Mouse (Mus musculus) ovary, postnatal 10 days (tissue): ENCODE data around the gene D630003M21Rik.

Source experiments
- DNase-seq: peaks from one replicate; pipeline ENCODE4 v3.0.0; 2022; ENCODE audit warnings: low spot score

D630003M21Rik gene

DNA sequence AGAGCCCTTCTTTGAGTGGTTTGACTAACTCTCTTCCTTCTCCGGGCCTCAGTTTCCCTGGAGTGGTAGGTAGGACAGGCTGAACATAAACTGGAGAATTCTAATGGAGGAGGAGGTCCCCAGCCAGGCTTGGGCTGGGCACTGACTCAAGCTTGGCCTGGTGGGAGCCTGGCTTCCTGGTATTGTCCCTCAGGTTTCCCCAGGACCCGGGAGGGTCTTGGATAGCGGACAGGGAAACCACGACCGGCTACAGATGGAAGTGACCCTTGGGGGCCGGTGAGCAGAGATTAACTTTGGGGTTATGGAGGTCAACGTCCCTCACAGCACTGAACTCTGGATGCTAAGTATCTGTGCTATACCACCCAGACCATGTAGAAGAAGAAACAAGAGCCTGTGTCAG lies 87.8 kb downstream of the D630003M21Rik start:
- no peak for DNase-seq

DNA sequence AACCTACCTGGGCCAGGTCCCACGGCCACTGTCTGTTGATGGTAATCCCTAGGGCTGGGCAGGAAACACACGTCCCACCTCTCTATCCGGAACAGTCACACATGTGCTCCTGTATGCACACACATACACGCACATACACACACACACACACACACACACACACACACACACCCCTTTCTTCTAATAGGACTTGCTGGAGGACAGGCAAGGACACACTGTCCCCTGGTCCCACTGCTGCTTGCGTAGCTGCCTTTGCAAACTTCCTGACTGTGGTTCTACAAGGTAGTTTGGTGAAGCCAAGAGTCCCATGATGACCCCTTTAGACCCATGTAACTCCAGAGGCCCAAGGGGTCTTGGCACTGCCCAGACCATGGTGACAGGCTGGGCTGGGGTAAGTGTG lies 88.4 kb downstream of the D630003M21Rik start:
- DNase-seq, result no peak

- no peak for DNase-seq
These were observed 89.4 kb downstream of the D630003M21Rik start for GRCm38 (mm10) chr2:158139628-158140027.

DNA sequence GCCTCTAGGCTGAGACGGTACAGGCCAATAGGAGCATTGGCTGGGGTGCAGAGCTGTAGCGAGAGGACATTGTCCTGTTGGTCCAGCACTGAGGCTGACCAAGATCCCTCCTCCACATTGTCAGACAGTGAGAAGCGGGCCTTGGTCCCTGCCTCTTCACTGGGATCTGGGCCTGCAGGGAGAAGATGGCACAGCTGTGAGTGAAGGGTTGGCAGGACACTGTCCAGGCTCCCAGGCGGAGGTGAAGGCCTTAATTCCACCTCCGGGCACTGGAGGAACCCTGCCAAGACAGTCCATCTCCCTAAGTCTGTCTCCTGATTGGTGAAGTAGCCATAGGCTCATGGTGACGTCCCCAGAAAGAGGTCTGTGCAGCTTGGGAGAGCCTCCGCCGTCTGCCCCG lies 90.2 kb downstream of the D630003M21Rik start:
- DNase-seq, result no peak

GRCm38 (mm10) chr2:158137771-158138170 lies 91.3 kb downstream of the D630003M21Rik start:
- no peak for DNase-seq

- no peak for DNase-seq
These were observed 92.8 kb downstream of the D630003M21Rik start for GRCm38 (mm10) chr2:158136205-158136604.

DNA sequence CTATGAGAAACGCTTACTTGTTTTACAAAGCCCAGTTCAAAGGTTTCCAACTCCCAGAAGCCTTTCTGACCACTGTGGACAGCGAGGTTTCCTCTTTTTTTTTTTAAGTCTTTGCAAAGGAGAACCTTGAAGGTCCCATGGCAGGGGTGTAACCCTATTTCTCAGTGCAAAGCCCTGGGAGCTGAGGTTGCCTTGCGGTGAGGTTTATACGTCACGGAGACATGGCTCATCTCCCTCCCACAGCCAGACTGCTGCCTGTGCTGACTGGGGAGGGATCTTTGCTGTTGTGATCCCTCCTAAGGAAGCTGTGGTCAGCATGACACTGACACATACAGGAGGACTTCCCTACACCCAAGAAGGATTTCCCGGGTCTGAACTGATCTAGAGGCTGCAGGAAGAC lies 96.0 kb downstream of the D630003M21Rik start:
- DNase-seq, result no peak
